Mouse (Mus musculus): Measurements from ENCODE around the gene Ankrd44.

Gene Ankrd44

DNA sequence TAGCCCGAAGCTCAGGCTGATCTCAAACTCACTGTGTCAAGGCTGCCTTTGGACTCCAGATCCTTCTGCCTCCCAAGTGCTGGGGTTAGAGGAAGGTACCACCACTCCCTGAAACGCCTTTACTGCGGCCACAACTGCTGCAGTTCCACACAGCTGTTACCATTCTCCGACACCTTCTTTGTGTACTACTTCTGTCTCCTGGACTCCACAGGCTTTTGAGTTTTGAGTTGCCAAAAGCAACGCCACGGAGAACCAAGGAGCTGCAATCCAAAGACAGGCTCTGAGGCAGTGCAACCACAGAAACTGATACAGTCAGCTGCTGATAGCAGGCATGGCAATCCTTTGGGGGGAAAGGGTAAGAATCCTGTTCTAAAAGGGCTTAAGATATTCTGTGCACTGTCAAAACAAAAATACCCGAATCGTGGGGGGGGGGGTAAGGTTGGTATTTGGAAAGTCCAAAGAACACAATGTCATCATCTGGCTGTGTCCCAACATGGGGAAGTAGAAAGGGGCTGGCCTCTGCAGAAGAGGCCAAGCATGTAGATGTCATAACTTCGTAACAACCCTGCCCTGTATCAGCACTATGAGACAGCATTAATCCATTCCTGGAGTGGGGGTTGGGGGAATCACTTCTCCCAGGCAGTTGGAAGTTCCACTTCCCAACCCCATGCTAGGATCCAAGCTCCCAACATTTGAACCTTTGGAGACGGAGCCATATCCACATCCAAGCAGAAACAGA, 116.2 kb downstream of the Ankrd44 start:
- DNase-seq (ENCODE audit: low spot score in 2 of 2): no peak

- DNase-seq (ENCODE audit: low spot score in 2 of 2): no peak
Observed at GRCm38 (mm10) chr1:54809098-54809490, 117.1 kb downstream of the Ankrd44 start.

GRCm38 (mm10) chr1:54808401-54809097, 117.6 kb downstream of the Ankrd44 start:
- no peak for DNase-seq (ENCODE audit: low spot score in 2 of 2)

DNA sequence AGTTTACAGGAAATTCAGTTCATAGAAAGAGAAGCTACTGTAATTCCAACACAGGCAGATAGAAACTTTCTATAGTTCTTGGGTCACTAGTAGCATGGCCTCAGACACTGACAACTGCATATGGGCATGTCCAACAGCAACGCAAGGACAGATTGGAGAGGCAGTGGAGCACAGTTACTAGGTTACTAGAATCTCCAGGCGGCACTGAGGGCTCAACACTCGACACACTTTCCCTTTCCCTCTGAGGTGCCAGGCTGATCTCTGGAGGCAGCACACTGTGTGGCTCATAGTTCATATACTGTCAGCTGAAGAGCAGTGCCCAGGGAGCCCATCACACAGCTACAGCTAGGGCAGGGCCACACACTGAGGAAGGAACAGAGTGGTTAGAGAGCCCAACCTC, 118.4 kb downstream of the Ankrd44 start:
- no peak for DNase-seq (ENCODE audit: low spot score in 2 of 2)

DNA sequence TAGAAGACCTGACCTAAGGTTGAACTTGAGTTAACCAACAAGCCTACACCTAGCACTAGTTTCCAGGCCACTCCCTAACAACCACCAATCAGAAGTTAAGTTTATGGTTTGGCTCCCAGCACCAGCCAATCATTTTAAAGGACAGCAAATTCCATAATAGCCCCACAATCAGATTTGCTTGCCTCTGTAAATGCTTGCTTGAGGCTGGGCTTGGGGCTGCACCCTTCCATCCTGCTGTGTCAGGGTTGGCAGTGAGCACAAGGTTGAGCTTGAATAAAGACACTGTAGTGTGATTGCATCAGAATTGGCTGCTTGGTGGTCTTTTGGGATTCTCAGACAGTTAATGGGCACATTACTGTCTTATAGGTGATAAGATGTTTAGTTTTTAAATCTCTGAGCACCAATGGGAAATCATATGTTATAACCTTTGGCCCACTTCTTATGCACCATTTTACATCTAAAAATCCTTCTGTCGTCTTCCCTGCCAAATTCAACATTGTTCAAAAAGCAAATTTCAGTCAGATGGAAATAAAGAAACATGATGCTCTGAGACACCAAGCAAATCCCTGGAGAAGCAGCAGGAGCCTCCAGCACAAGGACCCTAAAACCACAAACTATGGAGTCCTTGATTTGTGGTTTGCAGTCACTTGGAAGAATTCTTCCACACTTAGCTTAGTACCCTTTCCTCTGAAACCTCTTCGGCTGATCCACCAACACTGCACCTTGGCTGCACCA, 119.9 kb downstream of the Ankrd44 start:
- no peak for DNase-seq (ENCODE audit: low spot score in 2 of 2)

- no peak for DNase-seq (ENCODE audit: low spot score in 2 of 2)
Observed at GRCm38 (mm10) chr1:54804406-54804805, 121.8 kb downstream of the Ankrd44 start.

GRCm38 (mm10) chr1:54802703-54803102, 123.5 kb downstream of the Ankrd44 start:
- DNase-seq (ENCODE audit: low spot score in 2 of 2): no peak

DNA sequence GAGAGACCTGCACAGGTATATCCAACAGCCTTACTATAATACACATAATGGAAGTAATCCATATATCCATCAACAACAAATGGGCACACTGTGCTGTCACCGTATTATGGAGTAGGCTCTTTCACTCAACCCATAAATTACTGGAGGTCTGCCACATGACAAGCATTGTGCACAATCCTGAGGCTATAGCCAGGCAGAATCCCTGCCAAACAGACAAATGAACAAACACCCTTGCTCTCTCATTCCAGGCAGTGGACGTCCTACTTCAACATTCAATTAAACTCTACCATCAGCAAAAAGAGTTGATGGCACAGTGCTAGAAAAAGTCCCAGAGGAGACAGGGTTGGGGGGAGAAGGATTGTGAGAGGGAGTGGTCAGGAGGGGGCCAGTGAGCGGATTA, 124.9 kb downstream of the Ankrd44 start:
- DNase-seq (ENCODE audit: low spot score in 2 of 2): no peak

DNA sequence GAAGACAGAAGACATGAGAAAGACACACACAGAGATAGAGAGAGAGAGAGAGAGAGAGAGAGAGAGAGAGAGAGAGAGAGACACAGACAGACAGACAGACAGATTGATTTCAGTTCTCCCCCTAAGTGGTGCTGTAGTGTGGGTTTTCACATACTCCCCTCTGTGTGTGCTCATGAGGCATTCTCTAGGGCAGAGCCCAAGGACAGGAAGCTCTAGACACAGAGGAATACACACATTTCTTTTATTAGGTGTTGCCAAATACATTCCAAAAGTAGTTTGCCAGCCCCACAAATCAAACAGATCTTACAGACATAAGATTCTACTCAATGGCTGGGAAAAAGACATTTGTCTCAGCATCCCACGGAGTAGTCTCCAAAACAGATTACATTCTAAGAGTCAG, 126.8 kb downstream of the Ankrd44 start:
- no peak for DNase-seq (ENCODE audit: low spot score in 2 of 2)

DNA sequence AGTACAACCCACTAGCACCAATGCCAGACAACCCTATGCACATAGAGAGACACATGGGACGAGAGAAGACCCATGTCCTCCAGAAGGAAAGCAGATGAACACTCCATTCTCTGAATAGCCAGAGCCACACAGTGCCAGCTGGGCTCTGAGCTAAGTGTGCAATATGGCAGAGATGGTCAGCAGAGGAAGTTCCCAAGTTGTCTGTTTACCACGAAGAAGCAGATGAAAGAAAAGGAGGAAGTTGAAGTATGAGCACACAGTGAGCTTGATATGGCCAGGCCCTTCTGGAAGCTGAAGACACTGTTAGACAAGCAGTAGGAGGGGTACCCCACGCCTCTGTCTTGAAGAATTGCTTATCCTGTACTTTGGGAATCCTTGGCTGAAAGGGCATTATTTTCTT, 127.8 kb downstream of the Ankrd44 start:
- no peak for DNase-seq (ENCODE audit: low spot score in 2 of 2)

DNA sequence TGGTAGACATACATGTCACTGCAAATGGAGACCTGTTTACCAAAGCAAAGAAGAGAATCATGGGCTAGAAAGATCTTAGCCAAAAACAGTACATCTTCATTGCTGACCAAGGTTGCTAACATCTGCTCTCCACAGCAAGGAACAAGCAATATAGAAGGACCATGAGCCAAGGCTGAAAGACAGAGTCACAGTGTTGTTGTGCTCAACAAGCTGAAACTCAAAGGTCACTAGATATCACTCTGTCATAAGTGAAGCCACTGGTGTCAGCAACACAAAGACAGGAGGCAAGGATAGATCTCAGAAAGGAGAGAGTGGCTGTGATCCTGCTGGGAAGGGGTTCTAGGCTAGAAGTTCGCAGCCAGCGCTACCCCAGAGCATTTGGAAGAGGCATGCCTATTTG, 131.5 kb downstream of the Ankrd44 start:
- no peak for DNase-seq (ENCODE audit: low spot score in 2 of 2)

GRCm38 (mm10) chr1:54791406-54791805, 134.8 kb downstream of the Ankrd44 start:
- no peak for DNase-seq (ENCODE audit: low spot score in 2 of 2)

DNA sequence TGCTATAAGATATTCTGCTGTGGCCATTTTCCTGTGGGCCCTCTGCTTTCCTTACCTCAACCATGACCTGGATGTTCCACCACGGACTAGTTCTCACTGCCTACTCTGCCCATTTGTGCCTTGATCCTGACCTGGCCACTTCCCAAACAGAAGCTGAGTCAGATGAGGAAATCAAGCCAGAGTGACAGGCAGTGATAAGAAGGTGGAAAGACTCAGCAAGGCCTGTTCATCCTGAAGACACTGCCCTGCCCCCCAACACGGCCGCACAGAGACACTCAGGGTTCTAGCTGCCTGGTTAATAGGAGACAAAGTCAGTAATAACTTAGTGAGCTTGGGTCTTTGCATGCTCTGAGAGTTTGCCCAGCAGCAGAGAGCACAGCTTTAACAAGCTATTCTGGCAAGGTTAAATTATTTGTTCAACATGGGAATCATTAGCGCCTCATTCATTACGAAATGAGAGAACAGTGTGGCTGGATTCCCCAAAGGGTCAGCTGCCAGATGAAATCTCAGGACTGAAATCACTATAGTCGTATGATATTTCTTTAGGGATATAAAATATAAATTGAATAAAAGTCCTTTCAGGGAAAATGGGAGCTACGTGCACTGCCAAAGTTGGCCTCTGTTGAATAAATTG, 136.7 kb downstream of the Ankrd44 start:
- DNase-seq (ENCODE audit: low spot score in 2 of 2): peak in 1 of 2 experiments; percentile 21

DNA sequence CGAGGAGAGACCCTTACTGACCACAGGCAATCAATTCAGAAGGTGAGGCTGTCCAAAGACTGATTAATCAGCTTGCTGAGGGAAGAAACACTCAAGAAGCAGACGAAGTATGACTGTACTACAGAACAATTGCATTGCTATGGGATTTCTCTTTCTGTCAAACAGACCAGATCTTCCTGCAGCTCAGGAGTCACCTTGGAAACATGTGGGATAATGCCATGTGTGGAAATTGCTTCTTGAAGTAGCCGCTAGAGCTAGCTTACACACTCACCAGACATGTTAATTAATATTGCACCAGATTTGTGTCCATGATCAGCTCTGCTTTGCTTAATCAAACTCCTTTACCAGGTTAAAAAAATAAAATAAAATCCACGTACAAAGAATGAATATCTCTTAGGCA, 137.8 kb downstream of the Ankrd44 start:
- DNase-seq (ENCODE audit: low spot score in 2 of 2): no peak

DNA sequence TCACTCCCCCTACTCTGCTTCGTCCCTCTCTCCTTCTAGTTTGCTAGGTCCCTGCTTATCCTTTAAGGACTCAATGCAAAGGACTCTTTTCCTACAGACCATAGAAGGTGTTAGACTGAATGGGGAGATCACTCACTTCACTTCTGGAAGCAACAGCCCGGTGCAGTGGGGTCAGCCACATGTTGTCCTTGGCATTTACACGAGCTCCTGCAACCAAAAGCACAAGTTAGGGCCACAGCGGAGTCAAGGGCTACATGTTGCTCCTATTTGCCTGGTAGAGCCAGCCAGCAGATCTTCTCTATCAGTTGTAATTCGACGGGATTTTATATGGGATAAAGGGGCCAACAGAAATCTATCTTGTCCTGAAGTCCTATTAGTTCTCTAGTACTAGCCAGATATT, 148.0 kb downstream of the Ankrd44 start:
- no peak for DNase-seq (ENCODE audit: low spot score in 2 of 2)

- DNase-seq (ENCODE audit: low spot score in 2 of 2): no peak
Observed at GRCm38 (mm10) chr1:54777104-54777503, 149.1 kb downstream of the Ankrd44 start.

DNA sequence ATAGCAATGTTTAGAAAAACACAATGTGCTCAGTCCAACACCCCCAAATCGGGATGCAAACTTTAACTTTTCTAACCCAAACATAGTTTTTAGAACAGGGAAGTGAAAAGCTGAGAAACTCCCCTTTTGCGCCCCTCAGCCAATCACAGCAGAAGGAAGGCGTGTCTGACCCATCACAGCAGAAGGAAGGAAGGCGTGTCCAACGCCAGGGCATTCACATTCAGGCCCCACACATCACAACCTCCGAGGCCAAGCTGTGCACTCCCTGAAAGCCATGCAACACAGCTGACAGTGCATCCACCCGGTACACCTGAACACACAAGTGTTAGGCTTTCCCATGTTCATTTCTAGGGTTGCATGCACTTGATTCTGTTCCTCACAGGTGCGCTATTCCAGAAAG, 150.1 kb downstream of the Ankrd44 start:
- DNase-seq (ENCODE audit: low spot score in 2 of 2): no peak

DNA sequence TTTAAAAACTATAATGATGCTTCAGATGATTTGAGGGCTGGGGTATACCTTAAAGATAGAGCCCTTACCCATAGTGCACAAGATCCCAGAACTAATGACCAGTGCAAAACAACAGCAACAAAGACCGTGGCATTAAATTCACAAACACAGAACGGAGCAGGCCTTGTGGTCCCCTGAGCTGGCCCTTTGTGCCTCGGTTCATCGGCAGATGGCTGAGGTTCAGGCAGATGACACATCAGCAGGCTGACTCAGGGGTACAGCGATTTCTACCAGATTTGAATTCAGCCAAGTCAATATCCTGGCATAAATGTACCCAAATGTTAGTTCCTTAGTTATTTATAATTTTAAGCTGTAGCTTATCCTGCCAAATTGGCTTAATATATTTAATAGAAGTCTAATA, 153.3 kb downstream of the Ankrd44 start:
- no peak for DNase-seq (ENCODE audit: low spot score in 2 of 2)

- DNase-seq (ENCODE audit: low spot score in 2 of 2): no peak
Observed at GRCm38 (mm10) chr1:54771471-54771870, 154.7 kb downstream of the Ankrd44 start.

DNA sequence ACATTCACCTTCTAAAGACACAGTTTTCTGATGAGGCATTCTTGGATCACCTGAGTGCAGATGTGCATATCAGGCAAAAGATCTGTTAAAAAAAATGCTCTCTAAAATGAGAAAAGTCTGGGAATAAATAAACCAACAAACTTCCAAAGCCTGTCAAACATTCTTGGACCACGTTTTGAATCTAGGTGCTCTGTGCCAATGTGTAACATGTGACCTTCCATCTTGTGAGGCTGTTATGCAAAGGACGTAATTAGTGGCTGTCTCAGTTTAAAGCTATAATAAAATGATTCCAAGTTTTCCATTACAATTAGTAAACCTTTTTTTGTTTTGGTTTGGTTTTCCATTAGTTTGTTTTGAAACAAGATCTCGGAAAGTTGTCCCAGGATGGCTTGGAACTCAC, 159.0 kb downstream of the Ankrd44 start:
- no peak for DNase-seq (ENCODE audit: low spot score in 2 of 2)

GRCm38 (mm10) chr1:54765632-54766238, 160.5 kb downstream of the Ankrd44 start:
- no peak for DNase-seq (ENCODE audit: low spot score in 2 of 2)

Measured in urinary bladder, adult 18-20 months (tissue).